In the genomic region with DNA sequence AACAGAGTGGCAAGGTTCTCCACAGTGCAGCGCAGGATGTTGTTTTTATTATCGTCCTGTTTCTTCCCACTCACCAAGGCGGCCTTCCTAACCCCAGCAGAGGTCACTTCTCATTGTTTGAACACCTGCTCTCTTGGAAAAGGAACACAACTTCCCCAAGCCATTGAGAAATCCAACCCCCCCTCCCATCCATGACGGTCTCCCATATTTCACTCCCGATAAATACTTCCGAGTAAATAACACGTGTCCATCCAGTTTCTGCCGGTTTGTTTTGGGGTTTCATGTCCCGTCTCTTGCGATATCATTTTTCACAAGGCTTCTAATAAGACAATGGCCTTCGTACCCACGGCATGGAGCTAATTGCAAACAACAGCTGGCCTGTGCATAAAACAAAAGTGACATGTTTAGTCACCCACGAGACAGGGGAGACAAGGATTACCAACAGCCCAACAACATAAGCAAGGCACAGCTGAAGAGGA, we compare ENCODE assay signal across 12 mouse cellular contexts. TPM values are rescaled to one million over a fixed set of nuclear protein-coding genes. Genes with fewer than 3 reads are reported as not detected.
A peak's percentile ranks its signal among the peaks of the same experiment; 100 is the strongest.
DNase-seq lines count a peak whose midpoint lies in the region; ATAC-seq and TF ChIP-seq lines count a peak whose summit lies in the region.
"Had no signal": no experiment of that assay in that cellular context is flagged by ENCODE, and none has a peak within 500 bp of the region (broad histone marks: within the 10 kb centered on the region; RNA-seq: fewer than 3 reads in every experiment).

No protein-coding gene starts in this region.

- DNase-seq in heart, adult 11 months, result peak; percentile 96
- no peak for DNase-seq in heart, postnatal 14 days
- peak; percentile 18 for DNase-seq in kidney, postnatal 14 days
- DNase-seq in kidney, adult 9 months, result no peak
- DNase-seq in embryo, embryonic 10.5 days (ENCODE audit: low spot score), result peak; percentile 58
- peak; percentile 33 for DNase-seq in limb, embryonic 14.5 days (ENCODE audit: low spot score)
- DNase-seq in thymus, postnatal 10 days (ENCODE audit: low spot score in 2 of 2), result no peak
- DNase-seq in midbrain, embryonic 14.5 days, result no peak
- DNase-seq: right cerebral cortex, postnatal 4 days; thymus, adult 2 months had no signal

- H3K9me3 ChIP-seq in limb, embryonic 14.5 days (ENCODE audit: control insufficient read depth, low read length), result no peaks in the 10 kb centered on the region
- H3K9me3 ChIP-seq in midbrain, embryonic 14.5 days (ENCODE audit: control insufficient read depth, low read length), result no peaks in the 10 kb centered on the region
- H3K9me3 ChIP-seq: neural tube, embryonic 13.5 days had no signal

- peak; percentile 70 for ATAC-seq in limb, embryonic 14.5 days (ENCODE audit: low FRiP score, low read depth)
- ATAC-seq in midbrain, embryonic 14.5 days (ENCODE audit: low FRiP score, low TSS enrichment), result no peak
- ATAC-seq: CD4-positive, CD25-positive, alpha-beta regulatory T cell, adult 4 months had no signal

- no peaks in the 10 kb centered on the region for H3K27me3 ChIP-seq in limb, embryonic 14.5 days (ENCODE audit: control insufficient read depth, insufficient read depth, low read length)
- no peaks in the 10 kb centered on the region for H3K27me3 ChIP-seq in midbrain, embryonic 14.5 days (ENCODE audit: control insufficient read depth, insufficient read depth, low read length)
- H3K27me3 ChIP-seq: neural tube, embryonic 13.5 days had no signal

- no peaks in the 10 kb centered on the region for H3K36me3 ChIP-seq in limb, embryonic 14.5 days (ENCODE audit: control insufficient read depth, insufficient read depth, low read length)
- H3K36me3 ChIP-seq in midbrain, embryonic 14.5 days (ENCODE audit: control insufficient read depth, insufficient read depth, low read length), result no peaks in the 10 kb centered on the region
- H3K36me3 ChIP-seq: neural tube, embryonic 13.5 days had no signal

- H3K9ac ChIP-seq in limb, embryonic 14.5 days (ENCODE audit: low read depth, low read length, severe bottlenecking), result no peak overlapping the region
- H3K9ac ChIP-seq in midbrain, embryonic 14.5 days (replicated peaks; ENCODE audit: low read length), result no peak overlapping the region
- H3K9ac ChIP-seq: neural tube, embryonic 13.5 days had no signal

- intact Hi-C loops in heart, postnatal 14 days (cut with DNase I), result no loop called here

- H3K4me2 ChIP-seq in limb, embryonic 14.5 days (replicated peaks; ENCODE audit: low read depth, low read length, severe bottlenecking), result no peak overlapping the region
- no peak overlapping the region for H3K4me2 ChIP-seq in midbrain, embryonic 14.5 days (ENCODE audit: low read length)
- H3K4me2 ChIP-seq: neural tube, embryonic 13.5 days had no signal

- 71% methylated on average over 13 of the region's 13 CpGs for WGBS in limb, embryonic 14.5 days
- 59% methylated on average over 13 of the region's 13 CpGs for WGBS in midbrain, embryonic 14.5 days

- no peak for TF ChIP-seq POLR2A in limb, embryonic 14.5 days (IDR thresholded peaks at IDR 0.05; ENCODE audit: borderline replicate concordance, extremely low read depth, insufficient read depth, insufficient read length)

- H3K4me3 ChIP-seq in limb, embryonic 14.5 days (replicated peaks; ENCODE audit: low read length), result no peak overlapping the region
- no peak overlapping the region for H3K4me3 ChIP-seq in midbrain, embryonic 14.5 days (replicated peaks; ENCODE audit: low read depth, low read length)
- H3K4me3 ChIP-seq: neural tube, embryonic 13.5 days had no signal

- no peak overlapping the region for H3K27ac ChIP-seq in limb, embryonic 14.5 days (replicated peaks; ENCODE audit: low read depth, low read length)
- no peak overlapping the region for H3K27ac ChIP-seq in midbrain, embryonic 14.5 days (replicated peaks; ENCODE audit: low read depth, low read length)

- peaks cover 5% of the 10 kb centered on the region for H3K4me1 ChIP-seq in limb, embryonic 14.5 days (ENCODE audit: control insufficient read depth, insufficient read depth, low read length)
- H3K4me1 ChIP-seq in midbrain, embryonic 14.5 days (ENCODE audit: control insufficient read depth, insufficient read depth, low read length), result peaks cover 7% of the 10 kb centered on the region; the same call in 1 of the 2 replicates

RNA-seq across cellular contexts. Expression of gene Iqca, which starts 9.2 kb away (rescaled TPM):
- under 1 TPM in 1 of 2 experiments, not detected in 1; 0.36 TPM for total RNA-seq in heart, postnatal 14 days (2021)
- 0.10 and 0.14 TPM in 2 replicates for polyA plus RNA-seq in limb, embryonic 14.5 days (2012; rRNA removed)
- polyA plus RNA-seq in limb, embryonic 14.5 days (2014; fragmentation: Nextera tagmentation; extraction: Ambion mirVana), result 0.23 and 0.54 TPM in 2 replicates
- 0.20 and 0.31 TPM in 2 replicates for polyA plus RNA-seq in midbrain, embryonic 14.5 days (2014; fragmentation: Nextera tagmentation; extraction: Ambion mirVana)
- polyA plus RNA-seq: CD4-positive, CD25-positive, alpha-beta regulatory T cell, adult 4 months; neural tube, embryonic 13.5 days; thymus, adult 2 months had no signal

RNA-seq across cellular contexts. Expression of gene Ackr3, which starts 41.4 kb away (rescaled TPM):
- 10 to 100 TPM; 53.0 to 62.6 TPM for total RNA-seq in heart, postnatal 14 days (2021)
- 93.8 and 129 TPM in 2 replicates for polyA plus RNA-seq in limb, embryonic 14.5 days (2012; rRNA removed)
- polyA plus RNA-seq in limb, embryonic 14.5 days (2014; fragmentation: Nextera tagmentation; extraction: Ambion mirVana), result 49.7 and 54.9 TPM in 2 replicates
- 12.8 and 13.6 TPM in 2 replicates for polyA plus RNA-seq in midbrain, embryonic 14.5 days (2014; fragmentation: Nextera tagmentation; extraction: Ambion mirVana)
- polyA plus RNA-seq: CD4-positive, CD25-positive, alpha-beta regulatory T cell, adult 4 months had no signal

Comparison
In these comparisons a context has a peak if more than half of its experiments do, and no peak if none do; other contexts are left out.
1. DNase-seq: peak in heart, adult 11 months (single experiment), kidney, postnatal 14 days (single experiment), embryo, embryonic 10.5 days (single experiment) and limb, embryonic 14.5 days (single experiment); none in heart, postnatal 14 days (0 of 2), kidney, adult 9 months (single experiment), thymus, postnatal 10 days (0 of 2) and midbrain, embryonic 14.5 days (single experiment).